Mouse (Mus musculus): ENCODE data around the gene Zc3h12d.
"Not testable (repeated sequence)": the region's sequence is repeated elsewhere in the genome, so short reads cannot be mapped to it uniquely, and the experiment has no call there.

The Zc3h12d gene

GRCm38 (mm10) chr10:7870571-7871315 is 38.5 kb downstream of the Zc3h12d start:
- DNase-seq (ENCODE audit: low read depth, low spot score), result peak; percentile 30

- no peak for DNase-seq (ENCODE audit: low read depth, low spot score)
Measured at GRCm38 (mm10) chr10:7871381-7872020, 39.2 kb downstream of the Zc3h12d start.

DNA sequence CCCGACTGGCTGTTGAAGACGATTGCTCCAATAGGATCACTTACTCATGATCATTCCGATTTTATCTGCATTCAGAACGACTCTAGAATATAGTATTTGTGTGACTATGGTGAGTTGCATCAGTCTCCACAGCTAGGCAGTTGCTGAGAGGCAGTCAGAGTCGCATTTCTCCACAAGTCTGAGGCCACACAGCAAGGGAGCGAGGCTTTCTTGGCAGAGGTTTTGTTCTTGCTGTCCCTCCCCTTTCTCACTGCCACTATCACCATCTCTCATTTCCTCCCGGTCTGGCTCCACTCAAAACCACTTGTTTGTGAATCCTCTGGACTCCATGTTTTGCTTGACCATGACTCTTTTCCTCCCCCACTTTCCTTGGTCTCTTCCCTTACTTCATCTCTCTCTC is 41.9 kb downstream of the Zc3h12d start:
- no peak for DNase-seq (ENCODE audit: low read depth, low spot score)

DNA sequence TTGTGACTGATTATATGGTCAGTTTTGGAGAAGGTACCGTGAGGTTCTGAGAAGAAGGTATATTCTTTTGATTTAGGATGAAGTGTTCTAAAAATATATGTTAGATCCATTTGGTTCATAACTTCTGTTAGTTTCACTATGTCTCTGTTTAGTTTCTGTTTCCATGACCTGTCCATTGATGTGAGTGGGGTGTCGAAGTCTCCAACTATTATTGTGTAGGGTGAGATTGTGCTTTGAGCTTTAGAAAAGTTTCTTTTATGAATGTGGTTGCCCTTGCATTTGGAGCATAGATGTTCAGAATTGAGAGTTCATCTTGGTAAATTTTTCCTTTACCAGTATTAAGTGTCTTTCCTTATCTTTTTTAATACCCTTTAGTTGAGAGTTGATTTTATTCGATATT is 48.0 kb downstream of the Zc3h12d start:
- not testable (repeated sequence) for DNase-seq (ENCODE audit: low read depth, low spot score)

GRCm38 (mm10) chr10:7881971-7882370 is 49.7 kb downstream of the Zc3h12d start:
- no peak for DNase-seq (ENCODE audit: low read depth, low spot score)

DNA sequence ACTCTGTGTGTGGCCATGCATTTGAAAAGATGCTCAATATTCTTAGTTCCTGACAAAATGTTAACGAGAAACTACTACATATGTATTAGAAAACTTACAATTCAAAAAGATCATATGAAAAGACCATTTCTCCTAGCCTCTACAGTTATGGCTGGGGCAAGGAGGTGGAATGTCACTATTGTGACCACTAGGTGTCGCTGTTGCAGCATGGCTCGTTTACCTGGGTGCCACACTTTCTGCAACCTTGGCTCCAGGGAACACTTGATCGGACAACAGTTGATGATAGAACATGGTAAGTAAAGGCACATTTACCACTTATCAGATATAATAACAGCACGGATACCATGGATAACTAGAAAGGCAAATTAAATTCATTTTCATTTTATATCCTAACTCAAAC is 51.3 kb downstream of the Zc3h12d start:
- peak; percentile 71 for DNase-seq (ENCODE audit: low read depth, low spot score)

GRCm38 (mm10) chr10:7888256-7888868 is 56.1 kb downstream of the Zc3h12d start:
- DNase-seq (ENCODE audit: low read depth, low spot score), result no peak

DNA sequence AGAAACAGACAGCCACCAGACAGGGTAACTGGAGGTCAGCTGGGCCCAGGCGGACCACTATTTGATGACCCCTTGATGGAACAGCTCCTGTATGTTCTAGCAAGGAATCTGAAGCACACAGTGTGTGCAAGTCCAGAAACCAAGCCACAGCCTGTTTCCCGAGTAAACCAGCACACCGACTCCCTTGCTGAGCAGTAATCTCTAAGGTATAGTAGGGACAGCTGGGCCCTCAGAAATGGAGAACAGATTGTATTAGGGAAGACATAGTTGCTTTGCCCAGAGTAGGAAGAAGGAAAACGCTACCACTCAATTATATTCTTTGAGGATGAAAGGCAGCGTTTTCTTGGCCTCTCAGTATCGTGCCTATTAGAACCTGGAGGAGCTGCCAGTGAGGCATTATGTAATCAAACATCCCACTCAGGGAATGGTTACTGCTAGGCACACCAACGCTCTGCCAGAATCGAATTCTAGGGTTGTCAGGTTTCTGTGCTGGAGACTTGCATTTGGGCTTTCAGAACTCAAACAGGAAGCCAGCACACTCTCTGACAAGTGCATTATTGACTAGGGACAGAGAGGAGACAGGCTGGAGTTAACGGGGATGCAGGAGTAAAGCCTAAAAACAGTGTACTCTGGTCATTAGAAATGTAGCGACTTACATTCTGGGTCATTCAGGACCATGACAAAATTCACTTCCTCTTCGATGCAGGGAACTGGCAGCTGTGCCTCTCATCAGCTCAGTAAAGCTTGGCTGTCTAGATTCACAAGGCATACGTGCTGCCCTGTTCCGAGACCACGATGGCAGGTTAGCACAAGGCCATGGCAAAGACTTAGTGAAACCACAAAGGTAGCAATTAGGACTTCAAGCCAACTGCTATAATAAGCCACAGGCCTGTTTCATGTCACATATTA is 68.7 kb downstream of the Zc3h12d start:
- no peak for DNase-seq (ENCODE audit: low read depth, low spot score)

DNA sequence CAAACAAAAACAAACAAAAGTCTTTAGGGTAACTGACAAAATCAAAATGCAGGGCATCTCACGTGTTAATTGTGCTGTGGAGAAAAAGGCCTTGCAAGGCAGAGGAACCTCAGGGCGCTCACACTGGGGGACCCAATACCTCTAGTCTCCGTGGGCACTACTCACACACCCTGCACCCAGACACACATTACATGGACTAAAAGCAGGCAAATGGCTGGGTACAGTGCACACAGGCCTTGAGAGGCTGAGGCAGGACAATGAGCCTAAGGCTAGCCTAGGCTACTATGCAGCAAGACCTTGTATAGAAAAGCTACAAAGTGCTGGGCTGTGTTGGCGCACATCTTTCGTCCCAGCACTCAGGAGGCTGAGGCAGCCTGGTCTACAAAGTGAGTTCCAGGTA is 71.9 kb downstream of the Zc3h12d start:
- DNase-seq (ENCODE audit: low read depth, low spot score), result no peak

GRCm38 (mm10) chr10:7907151-7907550 is 74.9 kb downstream of the Zc3h12d start:
- no peak for DNase-seq (ENCODE audit: low read depth, low spot score)

- DNase-seq (ENCODE audit: low read depth, low spot score), result no peak
Measured at GRCm38 (mm10) chr10:7911268-7911667, 79.0 kb downstream of the Zc3h12d start.

Measured in embryo, embryonic 11.5 days (tissue).